Mouse (Mus musculus) limb, embryonic 10.5 days (tissue): ENCODE data around the gene Fto. TPM values are rescaled to one million over a fixed set of nuclear protein-coding genes. Genes with fewer than 3 reads are reported as not detected.
A peak's percentile ranks its signal among the peaks of the same experiment; 100 is the strongest.

ENCODE experiments used
- DNase-seq: peaks from one replicate; pipeline ENCODE4 v3.0.0-alpha.2; 2017; ENCODE audit warnings: low spot score
- H3K27ac ChIP-seq: fragments of 300-500 bp; sonication (generic); 2 replicates; pipeline ENCODE4 v1.5.1; 2016; ENCODE audit warnings: mild to moderate bottlenecking
- H3K27me3 ChIP-seq: fragments of 300-500 bp; sonication (generic); 2 replicates; pipeline ENCODE4 v1.6.1; 2016; ENCODE audit warnings: low read depth, mild to moderate bottlenecking; ENCODE audit not compliant: poor library complexity, severe bottlenecking
- H3K36me3 ChIP-seq: fragments of 300-500 bp; sonication (generic); 2 replicates; pipeline ENCODE4 v1.6.1; 2016; ENCODE audit warnings: mild to moderate bottlenecking, moderate library complexity
- H3K4me1 ChIP-seq: fragments of 300-500 bp; sonication (generic); 2 replicates; pipeline ENCODE4 v1.6.1; 2016
- H3K4me3 ChIP-seq: fragments of 300-500 bp; sonication (generic); 2 replicates; pipeline ENCODE4 v1.5.1; 2016; ENCODE audit warnings: mild to moderate bottlenecking, moderate library complexity
- H3K9me3 ChIP-seq: fragments of 300-500 bp; sonication (generic); replicated peaks from 2 replicates; pipeline ENCODE4 v1.6.1; 2016; ENCODE audit warnings: mild to moderate bottlenecking
- WGBS: fragments of 180-500 bp; shearing (Covaris S2); methylation state at CpG from one replicate; pipeline ENCODE4 v1.1.7; 2016; 5-methylcytosine and 5-hydroxymethylcytosine counted together
- polyA plus RNA-seq: library from polyadenylated mRNA; unstranded; fragments of >200 nt; fragmentation: Nextera tagmentation; extraction: Ambion mirVana; gene quantifications from 2 replicates; pipeline ENCODE4 v1.2.1, GENCODE M21; 2016

Fto gene
- polyA plus RNA-seq, 1 experiment from 2014 or later: 100 TPM

DNA sequence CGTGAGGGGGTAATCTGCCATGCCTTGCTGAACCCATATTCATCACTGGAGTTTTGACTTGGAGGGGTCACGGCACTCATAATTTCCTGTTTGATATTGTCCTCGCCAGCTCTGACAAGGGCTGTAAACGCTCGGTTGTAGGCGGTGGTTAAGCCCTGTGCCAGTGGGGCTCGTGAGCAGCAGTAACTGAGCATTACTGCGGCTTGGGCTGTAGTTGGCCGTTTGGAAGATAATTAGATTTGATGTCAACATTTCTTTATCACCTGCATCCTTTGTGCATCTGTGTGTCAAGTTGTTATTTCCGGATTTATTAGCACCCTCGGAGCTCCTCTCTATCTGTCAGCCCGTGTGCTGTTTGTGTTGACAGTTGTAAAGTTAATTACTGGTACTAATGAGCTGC is 309.4 kb downstream of the Fto start:
- WGBS: 15% methylated on average over 12 of the region's 12 CpGs
- peaks cover 99% of the 10 kb centered on the region for H3K27me3 ChIP-seq

GRCm38 (mm10) chr8:91625686-91626558 is 312.6 kb downstream of the Fto start:
- WGBS: 20% methylated on average over 18 of the region's 18 CpGs
- Histone ChIP-seq H3K27ac (no peak overlapping the region), H3K4me1 (peaks cover 82% of the 10 kb centered on the region), H3K9me3 (no peaks in the 10 kb centered on the region), H3K36me3 (no peaks in the 10 kb centered on the region), H3K27me3 (peaks cover 97% of the 10 kb centered on the region), H3K4me3 (no peak overlapping the region)
- no peak for DNase-seq

More for the DNA sequence above, 309.4 kb downstream of the Fto start:
- no peak for DNase-seq
- Histone ChIP-seq H3K9me3 (no peaks in the 10 kb centered on the region), H3K36me3 (no peaks in the 10 kb centered on the region), H3K27ac (no peak overlapping the region), H3K4me3 (no peak overlapping the region), H3K4me1 (peaks cover 73% of the 10 kb centered on the region)

DNA sequence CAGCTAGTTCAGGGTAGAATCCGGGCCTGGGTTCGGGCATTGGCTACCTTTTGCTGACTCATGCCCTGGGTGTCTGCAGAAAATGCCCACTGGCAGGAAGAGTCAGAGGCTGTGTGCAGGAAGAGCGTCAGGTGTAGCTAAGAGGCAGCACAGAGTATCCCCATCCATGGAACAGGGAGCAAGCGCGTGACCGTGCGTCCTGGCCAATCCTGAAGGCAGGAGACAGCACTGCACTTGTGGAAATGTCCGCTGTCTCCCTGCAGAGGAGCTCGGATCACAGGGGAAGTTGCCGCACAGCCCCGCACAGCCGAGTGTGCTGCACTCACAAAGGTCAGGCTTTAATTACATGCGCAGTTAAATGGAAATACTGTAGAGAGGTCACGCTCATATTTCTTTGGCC is 316.3 kb downstream of the Fto start:
- peaks cover 66% of the 10 kb centered on the region for H3K4me1 ChIP-seq
- H3K27ac ChIP-seq: no peak overlapping the region; the same call in 1 of the 2 replicates
- H3K36me3 ChIP-seq: peaks cover 3% of the 10 kb centered on the region; the same call in 1 of the 2 replicates
- H3K4me3 ChIP-seq: no peak overlapping the region; the same call in none of the 2 replicates
- peaks cover 98% of the 10 kb centered on the region for H3K27me3 ChIP-seq
- WGBS: 11% methylated on average over 14 of the region's 14 CpGs
- no peaks in the 10 kb centered on the region for H3K9me3 ChIP-seq
- DNase-seq: no peak

DNA sequence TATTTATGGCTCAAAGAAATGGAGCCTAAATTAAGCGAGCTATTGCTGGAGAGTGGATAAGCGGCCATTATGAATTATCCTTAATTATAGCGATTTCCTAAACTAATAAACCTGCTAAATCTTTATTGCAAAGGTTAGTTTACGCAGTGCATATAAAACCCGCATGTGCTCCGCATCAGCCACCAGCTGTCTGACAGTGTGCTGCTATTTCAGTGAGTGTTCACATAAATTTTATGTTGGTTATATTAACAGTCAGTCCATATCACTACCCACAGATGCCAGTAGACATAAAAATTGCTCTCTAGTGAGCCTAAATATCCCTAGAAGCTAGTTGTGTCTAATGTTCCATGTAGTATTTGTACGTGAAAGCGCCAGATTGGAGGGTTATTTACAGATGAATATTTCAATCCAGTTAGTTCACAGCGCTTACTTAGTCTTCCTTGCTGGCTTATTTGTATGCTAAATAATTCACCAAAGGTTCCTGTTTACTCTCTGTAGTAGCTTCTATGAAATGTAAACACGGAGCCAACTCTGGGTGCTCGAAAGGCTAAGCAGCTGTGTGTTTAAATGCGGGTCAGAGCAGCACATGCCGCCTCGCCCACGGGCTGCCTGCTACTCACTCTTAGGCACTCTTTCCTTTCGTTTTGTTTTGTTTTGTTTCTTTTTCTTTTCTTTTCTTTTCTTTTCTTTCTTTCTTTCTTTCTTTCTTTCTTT is 317.2 kb downstream of the Fto start:
- Histone ChIP-seq H3K4me1 (peaks cover 58% of the 10 kb centered on the region), H3K27me3 (peaks cover 98% of the 10 kb centered on the region), H3K36me3 (peaks cover 5% of the 10 kb centered on the region), H3K9me3 (no peaks in the 10 kb centered on the region), H3K27ac (no peak overlapping the region), H3K4me3 (no peak overlapping the region)
- no peak for DNase-seq
- 35% methylated on average over 16 of the region's 16 CpGs for WGBS

DNA sequence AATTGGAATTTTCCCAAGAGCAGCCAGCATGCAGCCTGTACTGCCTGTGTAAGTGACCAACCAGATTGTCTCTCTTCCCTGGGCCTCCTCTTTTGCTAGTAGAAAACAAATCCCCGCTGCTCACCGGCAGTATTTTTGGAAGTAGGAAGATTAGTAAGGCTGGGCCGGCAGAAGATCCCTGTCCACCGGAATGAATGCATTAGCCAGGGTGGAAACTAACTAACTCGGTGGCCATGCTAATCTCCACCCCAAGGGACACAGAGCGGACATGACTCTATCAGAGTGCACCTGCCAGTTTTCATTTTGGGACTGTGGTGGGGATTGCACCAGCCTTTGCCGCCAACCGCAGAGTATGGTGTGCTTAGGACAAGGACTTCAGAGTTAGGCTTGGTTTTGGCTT is 319.1 kb downstream of the Fto start:
- WGBS: 95% methylated on average over 8 of the region's 8 CpGs
- Histone ChIP-seq H3K4me1 (peaks cover 48% of the 10 kb centered on the region), H3K27ac (no peak overlapping the region), H3K27me3 (peaks cover 98% of the 10 kb centered on the region), H3K9me3 (no peaks in the 10 kb centered on the region), H3K36me3 (peaks cover 11% of the 10 kb centered on the region), H3K4me3 (no peak overlapping the region)
- no peak for DNase-seq

DNA sequence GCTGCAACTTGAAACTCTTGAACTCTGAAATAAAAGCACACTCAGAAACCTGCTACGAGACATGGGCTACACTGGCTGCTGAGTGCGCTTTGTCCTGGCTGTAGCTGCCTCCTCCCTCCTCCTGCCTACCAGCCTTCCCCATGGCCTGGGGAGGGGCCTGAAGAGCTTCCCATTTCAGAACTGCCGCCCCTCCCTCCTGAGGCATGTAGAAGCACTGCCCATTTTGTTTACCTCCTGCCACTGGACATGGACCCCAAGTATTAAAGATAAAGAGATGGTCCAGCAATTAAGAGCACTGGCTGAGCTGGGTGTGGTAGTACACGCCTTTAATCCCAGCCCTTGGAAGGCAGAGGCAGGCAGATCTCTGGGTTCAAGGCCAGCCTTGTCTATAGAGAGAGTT is 322.1 kb downstream of the Fto start:
- peaks cover 98% of the 10 kb centered on the region for H3K27me3 ChIP-seq

DNA sequence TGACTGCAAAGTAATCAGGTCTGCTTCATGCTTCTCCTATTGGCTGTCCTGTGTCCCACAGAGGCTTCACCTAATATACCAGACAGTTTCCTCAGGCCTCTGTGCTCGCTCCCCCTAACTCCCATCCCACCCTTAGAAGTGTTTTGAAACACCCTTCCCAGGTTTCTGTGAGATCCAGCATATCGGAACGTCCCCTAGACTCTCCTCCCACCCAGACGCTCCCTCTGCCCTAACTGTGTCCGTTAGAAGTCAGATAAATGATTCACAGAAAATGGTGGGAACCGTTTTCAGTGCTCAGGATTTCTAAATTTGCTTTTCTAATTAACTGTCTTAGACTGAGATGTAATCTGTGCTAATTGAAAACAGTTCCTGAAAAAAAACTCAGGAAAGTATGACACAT is 323.6 kb downstream of the Fto start:
- Histone ChIP-seq H3K27ac (no peak overlapping the region), H3K4me3 (no peak overlapping the region), H3K27me3 (peaks cover 100% of the 10 kb centered on the region), H3K36me3 (peaks cover 11% of the 10 kb centered on the region), H3K4me1 (peaks cover 15% of the 10 kb centered on the region; the same call in 1 of the 2 replicates), H3K9me3 (no peaks in the 10 kb centered on the region)
- 58% methylated on average over 6 of the region's 6 CpGs for WGBS
- DNase-seq: no peak

More for the DNA sequence above, 322.1 kb downstream of the Fto start:
- Histone ChIP-seq H3K27ac (no peak overlapping the region), H3K4me3 (no peak overlapping the region), H3K4me1 (peaks cover 23% of the 10 kb centered on the region), H3K36me3 (peaks cover 11% of the 10 kb centered on the region), H3K9me3 (no peaks in the 10 kb centered on the region)
- WGBS: 93% methylated on average over 4 of the region's 4 CpGs
- DNase-seq: no peak

GRCm38 (mm10) chr8:91637684-91638083 is 324.4 kb downstream of the Fto start:
- WGBS: 91% methylated on average over 9 of the region's 9 CpGs
- Histone ChIP-seq H3K9me3 (no peaks in the 10 kb centered on the region), H3K27me3 (peaks cover 100% of the 10 kb centered on the region)

DNA sequence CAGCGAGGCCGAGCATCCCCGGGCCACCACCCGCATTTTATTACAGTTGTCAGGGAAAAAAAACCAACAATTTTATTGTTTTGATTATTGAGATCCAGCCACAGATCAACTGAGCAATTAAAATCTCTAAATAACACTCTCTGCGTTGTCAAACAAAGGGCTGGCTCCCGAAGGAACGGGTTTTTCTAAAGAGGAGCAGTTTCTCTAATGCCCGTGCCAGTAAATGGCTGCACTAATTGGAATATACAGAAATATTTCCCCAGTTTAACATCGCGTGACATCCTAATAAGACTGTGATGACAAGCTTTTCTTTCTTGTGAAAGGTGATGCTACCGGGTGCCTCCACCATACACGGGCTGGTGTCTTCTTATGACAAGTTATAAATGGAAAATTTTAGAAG is 324.9 kb downstream of the Fto start:
- H3K4me3 ChIP-seq: no peak overlapping the region
- 87% methylated on average over 12 of the region's 12 CpGs for WGBS
- no peaks in the 10 kb centered on the region for H3K9me3 ChIP-seq
- no peak overlapping the region for H3K27ac ChIP-seq
- peaks cover 15% of the 10 kb centered on the region; the same call in 1 of the 2 replicates for H3K4me1 ChIP-seq
- H3K27me3 ChIP-seq: peaks cover 100% of the 10 kb centered on the region
- no peak for DNase-seq
- H3K36me3 ChIP-seq: peaks cover 11% of the 10 kb centered on the region

More at GRCm38 (mm10) chr8:91637684-91638083, 324.4 kb downstream of the Fto start:
- no peak overlapping the region for H3K27ac ChIP-seq
- no peak overlapping the region for H3K4me3 ChIP-seq
- DNase-seq: no peak
- H3K36me3 ChIP-seq: peaks cover 11% of the 10 kb centered on the region
- H3K4me1 ChIP-seq: peaks cover 15% of the 10 kb centered on the region; the same call in 1 of the 2 replicates

DNA sequence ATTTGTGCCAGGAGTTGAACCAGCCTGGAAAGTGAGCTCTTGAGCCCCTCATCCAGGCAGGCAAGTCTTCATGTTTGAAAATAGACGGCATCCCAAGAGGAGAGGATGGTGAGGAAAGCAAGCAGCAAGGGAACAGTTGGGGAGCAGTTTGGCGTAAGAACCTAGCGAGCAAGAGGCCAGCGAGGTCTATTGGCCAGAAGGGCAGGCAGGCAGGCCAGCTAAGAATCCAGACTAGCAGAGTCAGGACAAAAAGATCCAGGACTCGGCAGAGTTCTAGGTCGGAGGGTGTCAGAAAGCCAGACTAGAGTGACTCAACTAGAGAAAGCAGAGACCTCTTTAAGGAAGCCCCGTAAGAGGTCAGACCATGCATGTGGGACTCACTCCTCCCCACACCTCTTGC is 327.1 kb downstream of the Fto start:
- WGBS: 76% methylated on average over 7 of the region's 7 CpGs
- Histone ChIP-seq H3K4me1 (peaks cover 24% of the 10 kb centered on the region), H3K36me3 (peaks cover 7% of the 10 kb centered on the region; the same call in 1 of the 2 replicates), H3K27ac (no peak overlapping the region), H3K9me3 (no peaks in the 10 kb centered on the region), H3K4me3 (no peak overlapping the region), H3K27me3 (peaks cover 99% of the 10 kb centered on the region)
- DNase-seq: no peak

- DNase-seq: no peak
- H3K4me3 ChIP-seq: no peak overlapping the region
- H3K36me3 ChIP-seq: no peaks in the 10 kb centered on the region
- peaks cover 98% of the 10 kb centered on the region for H3K27me3 ChIP-seq
- 64% methylated on average over 2 of the region's 2 CpGs for WGBS
- no peak overlapping the region for H3K27ac ChIP-seq
- no peaks in the 10 kb centered on the region for H3K9me3 ChIP-seq
- peaks cover 47% of the 10 kb centered on the region for H3K4me1 ChIP-seq
Measured at GRCm38 (mm10) chr8:91645484-91645883, 332.2 kb downstream of the Fto start.

GRCm38 (mm10) chr8:91647959-91648358 is 334.6 kb downstream of the Fto start:
- 34% methylated on average over 11 of the region's 11 CpGs for WGBS
- Histone ChIP-seq H3K36me3 (no peaks in the 10 kb centered on the region), H3K27me3 (peaks cover 98% of the 10 kb centered on the region), H3K4me3 (no peak overlapping the region), H3K4me1 (peaks cover 56% of the 10 kb centered on the region), H3K27ac (no peak overlapping the region), H3K9me3 (no peaks in the 10 kb centered on the region)
- no peak for DNase-seq

DNA sequence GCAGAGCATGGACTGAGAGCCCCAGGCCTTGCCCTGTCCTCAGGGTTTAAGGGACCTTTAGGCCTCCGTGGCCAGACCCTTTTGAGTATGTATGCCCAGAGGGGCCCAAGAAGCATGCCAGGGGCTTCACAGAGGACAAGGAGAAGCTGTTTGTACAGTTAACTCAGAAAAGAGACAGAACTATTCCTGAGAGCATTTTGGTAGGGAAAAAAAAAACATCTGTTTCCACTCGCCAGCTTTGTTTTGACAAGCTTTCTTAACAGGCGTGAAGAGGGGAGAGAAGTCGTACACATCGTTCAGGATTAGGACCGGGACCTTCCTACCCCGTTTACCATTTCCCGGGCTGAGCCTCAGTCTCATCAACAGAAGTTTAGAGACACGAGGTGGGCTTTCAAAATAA is 335.5 kb downstream of the Fto start:
- Histone ChIP-seq H3K27ac (peak overlapping the region; percentile 53; the same call in 1 of the 2 replicates), H3K4me3 (no peak overlapping the region), H3K27me3 (peaks cover 98% of the 10 kb centered on the region), H3K4me1 (peaks cover 65% of the 10 kb centered on the region), H3K9me3 (no peaks in the 10 kb centered on the region), H3K36me3 (no peaks in the 10 kb centered on the region)
- no peak for DNase-seq
- 15% methylated on average over 9 of the region's 9 CpGs for WGBS
